Mouse (Mus musculus): ENCODE measurements around the gene Myo16. TPM values are rescaled to one million over a fixed set of nuclear protein-coding genes. Genes with fewer than 3 reads are reported as not detected.

Myo16 gene
- polyA plus RNA-seq, 2 experiments, result 0.01 to 0.03 TPM

- ATAC-seq (ENCODE audit: insufficient read depth) (no peak), DNase-seq (ENCODE audit: low read depth in 3 of 3, low spot score in 3 of 3) (no peak)
- WGBS (ENCODE audit: insufficient replicate concordance), result 17% methylated on average over 12 of the region's 12 CpGs
- Histone ChIP-seq H3K4me2 (ENCODE audit: low read depth) (no peak overlapping the region), H3K27me3 (ENCODE audit: control insufficient read depth, insufficient read depth, low read length) (no peaks in the 10 kb centered on the region), H3K9ac (replicated peaks) (no peak overlapping the region), H3K9me3 (ENCODE audit: control insufficient read depth, low read length) (no peaks in the 10 kb centered on the region), H3K4me1 (replicated peaks; ENCODE audit: control insufficient read depth in 2 of 2, insufficient read depth in 2 of 2, low read length in 1 of 2) (peaks cover 0 to 9% of the 10 kb centered on the region in 2 experiments; a peak in 1 of 4 replicates), H3K36me3 (replicated peaks; ENCODE audit: control insufficient read depth, insufficient read depth, low read depth) (no peaks in the 10 kb centered on the region), H3K27ac (no peak overlapping the region), H3K4me3 (ENCODE audit: insufficient read depth in 1 of 2, low read depth in 2 of 2, low read length in 2 of 2) (no peak overlapping the region)
- no peak for TF ChIP-seq CTCF (IDR thresholded peaks at IDR 0.05; ENCODE audit: low read depth)
- TF ChIP-seq EP300 (IDR thresholded peaks at IDR 0.05; ENCODE audit: low read depth), result no peak
Observed at GRCm38 (mm10) chr8:10606028-10606815, 452.5 kb downstream of the Myo16 start.

- DNase-seq (ENCODE audit: low read depth in 3 of 3, low spot score in 3 of 3) (no peak), ATAC-seq (ENCODE audit: insufficient read depth) (no peak)
- Histone ChIP-seq H3K4me3 (ENCODE audit: insufficient read depth in 1 of 2, low read depth in 2 of 2, low read length in 2 of 2) (no peak overlapping the region), H3K9me3 (ENCODE audit: control insufficient read depth, low read length) (no peaks in the 10 kb centered on the region), H3K27me3 (ENCODE audit: control insufficient read depth, insufficient read depth, low read length) (no peaks in the 10 kb centered on the region), H3K4me1 (replicated peaks; ENCODE audit: control insufficient read depth in 2 of 2, insufficient read depth in 2 of 2, low read length in 1 of 2) (peaks cover 0 to 9% of the 10 kb centered on the region in 2 experiments; a peak in 1 of 4 replicates), H3K9ac (replicated peaks) (no peak overlapping the region), H3K36me3 (replicated peaks; ENCODE audit: control insufficient read depth, insufficient read depth, low read depth) (no peaks in the 10 kb centered on the region), H3K27ac (no peak overlapping the region), H3K4me2 (ENCODE audit: low read depth) (no peak overlapping the region)
- WGBS (ENCODE audit: insufficient replicate concordance), result 19% methylated on average over 4 of the region's 4 CpGs
- no peak for TF ChIP-seq EP300 (IDR thresholded peaks at IDR 0.05; ENCODE audit: low read depth)
- TF ChIP-seq CTCF (IDR thresholded peaks at IDR 0.05; ENCODE audit: low read depth), result no peak
Observed at GRCm38 (mm10) chr8:10606816-10607209, 453.1 kb downstream of the Myo16 start.

- Histone ChIP-seq H3K4me2 (ENCODE audit: low read depth) (no peak overlapping the region), H3K4me1 (replicated peaks; ENCODE audit: control insufficient read depth in 2 of 2, insufficient read depth in 2 of 2, low read length in 1 of 2) (peaks cover 0 to 5% of the 10 kb centered on the region in 2 experiments; a peak in 1 of 4 replicates), H3K27me3 (ENCODE audit: control insufficient read depth, insufficient read depth, low read length) (no peaks in the 10 kb centered on the region), H3K4me3 (ENCODE audit: insufficient read depth in 1 of 2, low read depth in 2 of 2, low read length in 2 of 2) (no peak overlapping the region), H3K27ac (no peak overlapping the region), H3K9ac (replicated peaks) (no peak overlapping the region), H3K9me3 (ENCODE audit: control insufficient read depth, low read length) (no peaks in the 10 kb centered on the region), H3K36me3 (replicated peaks; ENCODE audit: control insufficient read depth, insufficient read depth, low read depth) (no peaks in the 10 kb centered on the region)
- ATAC-seq (ENCODE audit: insufficient read depth) (no peak), DNase-seq (ENCODE audit: low read depth in 3 of 3, low spot score in 3 of 3) (no peak)
- WGBS (ENCODE audit: insufficient replicate concordance), result 45% methylated on average over 5 of the region's 5 CpGs
- no peak for TF ChIP-seq EP300 (IDR thresholded peaks at IDR 0.05; ENCODE audit: low read depth)
- no peak for TF ChIP-seq CTCF (IDR thresholded peaks at IDR 0.05; ENCODE audit: low read depth)
Observed at GRCm38 (mm10) chr8:10611636-10612035, 457.9 kb downstream of the Myo16 start.

GRCm38 (mm10) chr8:10613371-10613770 lies 459.7 kb downstream of the Myo16 start:
- no peaks in the 10 kb centered on the region for H3K9me3 ChIP-seq (ENCODE audit: control insufficient read depth, low read length)
- no peaks in the 10 kb centered on the region for H3K36me3 ChIP-seq (replicated peaks; ENCODE audit: control insufficient read depth, insufficient read depth, low read depth)
- DNase-seq (ENCODE audit: low read depth in 3 of 3, low spot score in 3 of 3), result no peak
- no peak overlapping the region for H3K9ac ChIP-seq (replicated peaks)
- no peaks in the 10 kb centered on the region for H3K4me1 ChIP-seq (replicated peaks; ENCODE audit: control insufficient read depth in 2 of 2, insufficient read depth in 2 of 2, low read length in 1 of 2)
- H3K4me3 ChIP-seq (ENCODE audit: insufficient read depth in 1 of 2, low read depth in 2 of 2, low read length in 2 of 2), result no peak overlapping the region
- H3K27ac ChIP-seq, result no peak overlapping the region
- no peak for ATAC-seq (ENCODE audit: insufficient read depth)
- no peak overlapping the region for H3K4me2 ChIP-seq (ENCODE audit: low read depth)
- H3K27me3 ChIP-seq (ENCODE audit: control insufficient read depth, insufficient read depth, low read length), result no peaks in the 10 kb centered on the region
- TF ChIP-seq EP300 (IDR thresholded peaks at IDR 0.05; ENCODE audit: low read depth), result no peak
- TF ChIP-seq CTCF (IDR thresholded peaks at IDR 0.05; ENCODE audit: low read depth), result no peak
- WGBS (ENCODE audit: insufficient replicate concordance), result 50% methylated on average over 2 of the region's 2 CpGs

- no peaks in the 10 kb centered on the region for H3K4me1 ChIP-seq (replicated peaks; ENCODE audit: control insufficient read depth in 2 of 2, insufficient read depth in 2 of 2, low read length in 1 of 2)
- ATAC-seq (ENCODE audit: insufficient read depth), result no peak
- no peaks in the 10 kb centered on the region for H3K36me3 ChIP-seq (replicated peaks; ENCODE audit: control insufficient read depth, insufficient read depth, low read depth)
- no peak for DNase-seq (ENCODE audit: low read depth in 3 of 3, low spot score in 3 of 3)
- TF ChIP-seq CTCF (IDR thresholded peaks at IDR 0.05; ENCODE audit: low read depth) (no peak), EP300 (IDR thresholded peaks at IDR 0.05; ENCODE audit: low read depth) (no peak)
- no peak overlapping the region for H3K9ac ChIP-seq (replicated peaks)
- no peak overlapping the region for H3K4me2 ChIP-seq (ENCODE audit: low read depth)
- H3K4me3 ChIP-seq (ENCODE audit: insufficient read depth in 1 of 2, low read depth in 2 of 2, low read length in 2 of 2), result no peak overlapping the region
- 64% methylated on average over 2 of the region's 2 CpGs for WGBS (ENCODE audit: insufficient replicate concordance)
- H3K27me3 ChIP-seq (ENCODE audit: control insufficient read depth, insufficient read depth, low read length), result no peaks in the 10 kb centered on the region
- H3K27ac ChIP-seq, result no peak overlapping the region
- H3K9me3 ChIP-seq (ENCODE audit: control insufficient read depth, low read length), result no peaks in the 10 kb centered on the region
Observed at GRCm38 (mm10) chr8:10619689-10620088, 466.0 kb downstream of the Myo16 start.
